19 mouse cellular contexts compared by ENCODE assay signal in the genomic region with DNA sequence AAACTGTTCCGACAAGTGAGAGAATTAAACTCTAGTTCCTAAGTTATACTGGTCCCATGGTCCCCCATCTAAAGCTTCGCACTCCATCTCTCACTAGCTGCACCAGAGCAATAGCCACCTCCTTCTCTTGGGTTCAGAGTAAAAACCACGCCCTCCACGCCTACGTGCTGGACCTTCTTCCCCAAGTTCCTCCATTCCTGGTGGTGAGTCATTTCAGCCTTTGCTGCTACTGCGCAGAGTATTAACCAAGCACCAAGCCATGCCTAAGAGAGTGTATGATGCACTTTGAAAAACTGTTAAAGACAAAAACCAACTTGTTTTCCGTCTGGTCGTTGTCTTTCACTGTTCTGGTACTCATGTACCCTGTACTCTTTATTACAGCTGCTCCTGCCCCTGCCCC. TPM values are rescaled to one million over a fixed set of nuclear protein-coding genes. Genes with fewer than 3 reads are reported as not detected.
A peak's percentile ranks its signal among the peaks of the same experiment; 100 is the strongest.
DNase-seq lines count a peak whose midpoint lies in the region; ATAC-seq and TF ChIP-seq lines count a peak whose summit lies in the region.
"Had no signal": no experiment of that assay in that cellular context is flagged by ENCODE, and none has a peak within 500 bp of the region (broad histone marks: within the 10 kb centered on the region; RNA-seq: fewer than 3 reads in every experiment).

No protein-coding gene starts in this region.

- H3K9me3 ChIP-seq in kidney, embryonic 15.5 days (replicated peaks) = no peaks in the 10 kb centered on the region
- H3K9me3 ChIP-seq: limb, embryonic 10.5 days had no signal

- H3K4me1 ChIP-seq in kidney, embryonic 15.5 days = peaks cover 29% of the 10 kb centered on the region
- H3K4me1 ChIP-seq in embryonic fibroblast, embryonic 13.5 days (ENCODE audit: control insufficient read depth, insufficient read depth, low read length) = 0 out of 2 replicates have a peak, but pooled peaks cover 2% of the 10 kb centered on the region

- TF ChIP-seq CTCF in embryonic fibroblast, embryonic 13.5 days (IDR thresholded peaks at IDR 0.05; ENCODE audit: borderline replicate concordance, insufficient read depth, low read length) = no peak

- 78% methylated on average over 8 of the region's 8 CpGs for WGBS in kidney, embryonic 15.5 days

- TF ChIP-seq POLR2A in embryonic fibroblast, embryonic 13.5 days (IDR thresholded peaks at IDR 0.05; ENCODE audit: low read depth, low read length) = 0 out of 2 replicates have a peak, but pooled peaks have one; percentile 30

- H3K4me2 ChIP-seq in kidney, embryonic 15.5 days = no peak overlapping the region

- no peaks in the 10 kb centered on the region for H3K27me3 ChIP-seq in kidney, embryonic 15.5 days

- no peak for DNase-seq in kidney, adult 11 months
- DNase-seq in 416B (ENCODE audit: low read depth) = peak; percentile 75
- peak; percentile 45 for DNase-seq in lung, postnatal 14 days
- DNase-seq in layer of hippocampus, postnatal 14 days (ENCODE audit: low spot score in 2 of 2) = no peak
- no peak for DNase-seq in adrenal gland, adult (ENCODE audit: inconsistent age in 2 of 2, low spot score in 1 of 2)
- DNase-seq in ovary, postnatal 10 days (ENCODE audit: low spot score) = no peak
- DNase-seq: adrenal gland, adult 2 months; cerebellum, adult 8-10 months; embryo, embryonic 11 days; forebrain, postnatal 0 days; gastrocnemius, postnatal 14 days; kidney, adult 9 months had no signal

- peak overlapping the region; percentile 71 for H3K27ac ChIP-seq in kidney, embryonic 15.5 days
- H3K27ac ChIP-seq in embryonic fibroblast, embryonic 13.5 days (ENCODE audit: insufficient read depth, low read length) = peak overlapping the region; percentile 20; the same call in 1 of the 2 replicates
- H3K27ac ChIP-seq: limb, embryonic 10.5 days; liver, embryonic 14.5 days had no signal

- no peak for ATAC-seq in kidney, embryonic 15.5 days (replicated peaks; ENCODE audit: low FRiP score)
- ATAC-seq: CD4-positive, CD25-positive, alpha-beta regulatory T cell, adult 4 months; forebrain, postnatal 0 days; midbrain, embryonic 16.5 days had no signal

- no peak overlapping the region for H3K9ac ChIP-seq in kidney, embryonic 15.5 days
- H3K9ac ChIP-seq: forebrain, postnatal 0 days; liver, embryonic 14.5 days had no signal

- no peak overlapping the region for H3K4me3 ChIP-seq in kidney, embryonic 15.5 days (replicated peaks)
- H3K4me3 ChIP-seq in embryonic fibroblast, embryonic 13.5 days (ENCODE audit: insufficient read depth, low read length) = no peak overlapping the region
- H3K4me3 ChIP-seq: limb, embryonic 10.5 days had no signal

- H3K36me3 ChIP-seq in kidney, embryonic 15.5 days = no peaks in the 10 kb centered on the region
- H3K36me3 ChIP-seq: limb, embryonic 10.5 days had no signal

RNA-seq across cellular contexts. Expression of a gene that starts 41.4 kb away (rescaled TPM):
- polyA plus RNA-seq in kidney, embryonic 15.5 days (2015; fragmentation: Nextera tagmentation; extraction: Ambion mirVana) = 50.4 and 53.1 TPM in 2 replicates
- 184 and 201 TPM in 2 replicates for polyA plus RNA-seq in embryonic fibroblast, embryonic 13.5 days (2011; ENCODE audit: insufficient read length, low read depth, missing spikeins)
- total RNA-seq in layer of hippocampus, postnatal 14 days (2021) = 100 to 1,000 TPM; 137 to 138 TPM

RNA-seq across cellular contexts. Expression of a gene that starts 56.1 kb away (rescaled TPM):
- 17.4 and 17.5 TPM in 2 replicates for polyA plus RNA-seq in kidney, embryonic 15.5 days (2015; fragmentation: Nextera tagmentation; extraction: Ambion mirVana)
- 3.2 and 4.9 TPM in 2 replicates for polyA plus RNA-seq in embryonic fibroblast, embryonic 13.5 days (2011; ENCODE audit: insufficient read length, low read depth, missing spikeins)
- total RNA-seq in layer of hippocampus, postnatal 14 days (2021) = 10 to 100 TPM; 41.6 to 44.3 TPM
- total RNA-seq: megakaryocyte progenitor cell, adult 5-6 weeks had no signal
- polyA plus RNA-seq: CD4-positive, CD25-positive, alpha-beta regulatory T cell, adult 4 months had no signal

Comparison
In these comparisons a context has a peak if more than half of its experiments do, and no peak if none do; other contexts are left out.
1. DNase-seq: peak in 416B (single experiment) and lung, postnatal 14 days (single experiment); none in kidney, adult 11 months (single experiment), layer of hippocampus, postnatal 14 days (0 of 2), adrenal gland, adult (0 of 2) and ovary, postnatal 10 days (single experiment).